Mouse (Mus musculus): ENCODE results near the gene Chchd2. TPM values are rescaled to one million over a fixed set of nuclear protein-coding genes. Genes with fewer than 3 reads are reported as not detected.

Gene Chchd2
- total and polyA plus RNA-seq, 3 experiments: 78.3 to 586 (median 342) TPM

GRCm38 (mm10) chr5:129847558-129847820 is 39.8 kb downstream of the Chchd2 start:
- Histone ChIP-seq H3K4me3 (ENCODE audit: low read depth, low read length) (peak overlapping the region; percentile 74), H3K4me1 (ENCODE audit: insufficient read depth, low read depth, low read length) (peaks cover 23% of the 10 kb centered on the region), H3K36me3 (replicated peaks) (peaks cover 53% of the 10 kb centered on the region), H3K27me3 (ENCODE audit: insufficient read depth, low read length) (no peaks in the 10 kb centered on the region), H3K9me3 (replicated peaks) (peaks cover 4% of the 10 kb centered on the region)
- TF ChIP-seq TAL1 (conservative IDR thresholded peaks at IDR 0.05; ENCODE audit: low read depth, low read length) (no peak), GATA1 (IDR thresholded peaks at IDR 0.05; ENCODE audit: borderline replicate concordance, low read length) (no peak), POLR2AphosphoS5 (IDR thresholded peaks at IDR 0.05; ENCODE audit: insufficient replicate concordance, low read depth, low read length) (no peak), CTCF (IDR thresholded peaks at IDR 0.05; ENCODE audit: low read depth, low read length) (no peak), GATA2 (IDR thresholded peaks at IDR 0.05; ENCODE audit: borderline replicate concordance, low read depth, low read length) (no peak)
- DNase-seq (ENCODE audit: low spot score) (no peak), ATAC-seq (ENCODE audit: extremely low read depth, insufficient number of reproducible peaks, low FRiP score, poor library complexity, severe bottlenecking) (no peak)

DNA sequence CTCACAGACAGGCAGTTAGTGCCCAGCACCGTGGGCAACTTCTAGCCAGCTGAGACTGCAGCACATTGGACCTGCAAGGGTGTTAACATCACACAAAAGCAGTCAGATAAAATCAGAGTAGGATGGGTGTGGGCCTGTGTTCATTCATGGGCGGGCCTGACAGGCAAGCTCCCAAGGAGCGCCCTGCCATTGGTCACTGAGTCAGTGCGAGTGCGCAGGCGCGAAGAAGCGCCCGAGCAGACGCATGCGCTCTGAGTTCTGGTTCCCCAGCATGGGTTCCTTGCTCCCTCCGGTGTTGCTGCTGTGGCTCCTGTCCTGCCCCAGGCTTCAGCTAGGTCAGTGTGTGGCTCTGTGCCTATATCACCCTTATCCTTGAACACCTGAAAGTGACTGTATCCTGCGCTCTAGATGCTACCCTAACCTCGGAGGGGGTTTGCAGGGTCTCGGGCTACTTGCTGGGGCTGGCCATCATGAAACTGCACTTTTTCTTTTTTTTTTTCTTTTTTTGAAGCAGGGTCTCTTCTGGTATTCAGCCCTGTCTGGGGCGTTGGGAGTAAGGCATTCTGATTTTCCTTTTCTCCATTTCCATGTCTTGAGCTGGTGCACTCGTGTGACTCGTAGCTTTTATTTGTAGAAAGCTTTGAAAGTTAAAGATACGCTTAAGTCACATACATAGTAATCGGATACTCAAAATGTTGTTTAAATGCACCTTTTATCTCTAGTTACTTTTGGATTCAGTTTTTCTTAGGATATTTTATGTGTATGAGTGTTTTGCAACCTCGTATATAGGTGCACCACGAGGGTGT is 40.3 kb downstream of the Chchd2 start, which contains the start of gene Sumf2:
Gene Sumf2 (plus strand): TSS at position 235 of the 806 bp plus-strand sequence.
- TF ChIP-seq GATA2 (IDR thresholded peaks at IDR 0.05; ENCODE audit: borderline replicate concordance, low read depth, low read length) (no peak), POLR2AphosphoS5 (IDR thresholded peaks at IDR 0.05; ENCODE audit: insufficient replicate concordance, low read depth, low read length) (peak; percentile 88)
- Histone ChIP-seq H3K36me3 (replicated peaks) (peaks cover 51% of the 10 kb centered on the region), H3K9me3 (replicated peaks) (peaks cover 4% of the 10 kb centered on the region), H3K4me1 (ENCODE audit: insufficient read depth, low read depth, low read length) (peaks cover 23% of the 10 kb centered on the region), H3K4me3 (ENCODE audit: low read depth, low read length) (peak within 1 kb of the TSS; percentile 74), H3K27me3 (ENCODE audit: insufficient read depth, low read length) (no peaks in the 10 kb centered on the region)
- ATAC-seq (ENCODE audit: extremely low read depth, insufficient number of reproducible peaks, low FRiP score, poor library complexity, severe bottlenecking) (peak; percentile 95), DNase-seq (ENCODE audit: low spot score) (peak; percentile 90)

GRCm38 (mm10) chr5:129844848-129845247 is 42.4 kb downstream of the Chchd2 start:
- Histone ChIP-seq H3K4me3 (ENCODE audit: low read depth, low read length) (no peak overlapping the region), H3K9me3 (replicated peaks) (peaks cover 4% of the 10 kb centered on the region), H3K36me3 (replicated peaks) (peaks cover 34% of the 10 kb centered on the region), H3K27me3 (ENCODE audit: insufficient read depth, low read length) (no peaks in the 10 kb centered on the region), H3K4me1 (ENCODE audit: insufficient read depth, low read depth, low read length) (peaks cover 23% of the 10 kb centered on the region)
- TF ChIP-seq TAL1 (conservative IDR thresholded peaks at IDR 0.05; ENCODE audit: low read depth, low read length) (no peak), GATA1 (IDR thresholded peaks at IDR 0.05; ENCODE audit: borderline replicate concordance, low read length) (no peak), POLR2AphosphoS5 (IDR thresholded peaks at IDR 0.05; ENCODE audit: insufficient replicate concordance, low read depth, low read length) (no peak), CTCF (IDR thresholded peaks at IDR 0.05; ENCODE audit: low read depth, low read length) (no peak), GATA2 (IDR thresholded peaks at IDR 0.05; ENCODE audit: borderline replicate concordance, low read depth, low read length) (no peak)
- no peak for DNase-seq (ENCODE audit: low spot score)
- ATAC-seq (ENCODE audit: extremely low read depth, insufficient number of reproducible peaks, low FRiP score, poor library complexity, severe bottlenecking): no peak

Other genes starting within 250 kb of the Chchd2 start
- gene Zfp11, start 217.4 kb downstream of the Chchd2 start, total RNA-seq (2014; fragmentation: Nextera tagmentation): 3.1 and 3.7 TPM in 2 replicates
- gene Zfp11, start 217.4 kb downstream of the Chchd2 start, total RNA-seq (2017): 1.4 TPM in 2 replicates
- gene Zfp11, start 217.4 kb downstream of the Chchd2 start, polyA plus RNA-seq (2012): 0.03 and 0.10 TPM in 2 replicates
- not detected in 2 replicates for gene Sept14, start 179.0 kb downstream of the Chchd2 start, total RNA-seq (2014; fragmentation: Nextera tagmentation)
- not detected in 2 replicates for gene Sept14, start 179.0 kb downstream of the Chchd2 start, total RNA-seq (2017)
- gene Sept14, start 179.0 kb downstream of the Chchd2 start, polyA plus RNA-seq (2012): not detected in 2 replicates
- 138 and 144 TPM in 2 replicates for gene Mrps17, start 172.0 kb downstream of the Chchd2 start, total RNA-seq (2014; fragmentation: Nextera tagmentation)
- 146 and 158 TPM in 2 replicates for gene Mrps17, start 172.0 kb downstream of the Chchd2 start, total RNA-seq (2017)
- 17.0 and 42.2 TPM in 2 replicates for gene Mrps17, start 172.0 kb downstream of the Chchd2 start, polyA plus RNA-seq (2012)
- 76.7 and 101 TPM in 2 replicates for gene Nipsnap2, start 162.4 kb downstream of the Chchd2 start, total RNA-seq (2014; fragmentation: Nextera tagmentation)
- 59.9 TPM in 2 replicates for gene Nipsnap2, start 162.4 kb downstream of the Chchd2 start, total RNA-seq (2017)
- 41.5 and 56.0 TPM in 2 replicates for gene Nipsnap2, start 162.4 kb downstream of the Chchd2 start, polyA plus RNA-seq (2012)
- gene Psph, start 100.0 kb downstream of the Chchd2 start, total RNA-seq (2014; fragmentation: Nextera tagmentation): 21.0 and 25.1 TPM in 2 replicates
- 17.9 and 22.2 TPM in 2 replicates for gene Psph, start 100.0 kb downstream of the Chchd2 start, total RNA-seq (2017)
- gene Psph, start 100.0 kb downstream of the Chchd2 start, polyA plus RNA-seq (2012): 14.5 and 47.5 TPM in 2 replicates
- 9.6 and 12.7 TPM in 2 replicates for gene Sumf2, start 40.5 kb downstream of the Chchd2 start, total RNA-seq (2014; fragmentation: Nextera tagmentation)
- gene Sumf2, start 40.5 kb downstream of the Chchd2 start, total RNA-seq (2017): 15.7 and 20.9 TPM in 2 replicates
- gene Sumf2, start 40.5 kb downstream of the Chchd2 start, polyA plus RNA-seq (2012): 23.5 and 25.0 TPM in 2 replicates
- gene Zbed5, start 8.3 kb upstream of the Chchd2 start, total RNA-seq (2014; fragmentation: Nextera tagmentation): 5.2 and 6.9 TPM in 2 replicates
- 0.99 and 1.4 TPM in 2 replicates for gene Zbed5, start 8.3 kb upstream of the Chchd2 start, total RNA-seq (2017)
- gene Zbed5, start 8.3 kb upstream of the Chchd2 start, polyA plus RNA-seq (2012): 0.67 and 1.3 TPM in 2 replicates
- gene Phkg1, start 11.1 kb upstream of the Chchd2 start, total RNA-seq (2014; fragmentation: Nextera tagmentation): not detected in 2 replicates
- 0.33 and 0.46 TPM in 2 replicates for gene Phkg1, start 11.1 kb upstream of the Chchd2 start, total RNA-seq (2017)
- gene Phkg1, start 11.1 kb upstream of the Chchd2 start, polyA plus RNA-seq (2012): 0.03 TPM in 1 of 2 replicates, not detected in the other
- 4.0 and 11.2 TPM in 2 replicates for gene Nupr1l, start 21.1 kb upstream of the Chchd2 start, total RNA-seq (2014; fragmentation: Nextera tagmentation)
- gene Nupr1l, start 21.1 kb upstream of the Chchd2 start, total RNA-seq (2017): 4.0 and 8.7 TPM in 2 replicates
- gene Nupr1l, start 21.1 kb upstream of the Chchd2 start, polyA plus RNA-seq (2012): 1.2 TPM in 2 replicates
- 122 and 152 TPM in 2 replicates for gene Vkorc1l1, start 54.5 kb upstream of the Chchd2 start, total RNA-seq (2014; fragmentation: Nextera tagmentation)
- 76.7 and 90.2 TPM in 2 replicates for gene Vkorc1l1, start 54.5 kb upstream of the Chchd2 start, total RNA-seq (2017)
- gene Vkorc1l1, start 54.5 kb upstream of the Chchd2 start, polyA plus RNA-seq (2012): 21.6 and 24.1 TPM in 2 replicates
- gene Gusb, start 115.6 kb upstream of the Chchd2 start, total RNA-seq (2014; fragmentation: Nextera tagmentation): 53.6 and 54.1 TPM in 2 replicates
- gene Gusb, start 115.6 kb upstream of the Chchd2 start, total RNA-seq (2017): 68.0 and 74.6 TPM in 2 replicates
- 19.5 and 21.9 TPM in 2 replicates for gene Gusb, start 115.6 kb upstream of the Chchd2 start, polyA plus RNA-seq (2012)
- 32.8 and 48.6 TPM in 2 replicates for gene Asl, start 141.8 kb upstream of the Chchd2 start, total RNA-seq (2014; fragmentation: Nextera tagmentation)
- gene Asl, start 141.8 kb upstream of the Chchd2 start, total RNA-seq (2017): 29.4 and 34.2 TPM in 2 replicates
- 22.6 and 23.9 TPM in 2 replicates for gene Asl, start 141.8 kb upstream of the Chchd2 start, polyA plus RNA-seq (2012)
- gene Crcp, start 141.8 kb upstream of the Chchd2 start, total RNA-seq (2014; fragmentation: Nextera tagmentation): 86.2 and 94.0 TPM in 2 replicates
- 45.0 and 46.7 TPM in 2 replicates for gene Crcp, start 141.8 kb upstream of the Chchd2 start, total RNA-seq (2017)
- gene Crcp, start 141.8 kb upstream of the Chchd2 start, polyA plus RNA-seq (2012): 10.2 and 12.4 TPM in 2 replicates
- not detected in 2 replicates for gene Tpst1, start 185.9 kb upstream of the Chchd2 start, total RNA-seq (2014; fragmentation: Nextera tagmentation)
- 0.22 and 0.58 TPM in 2 replicates for gene Tpst1, start 185.9 kb upstream of the Chchd2 start, total RNA-seq (2017)
- gene Tpst1, start 185.9 kb upstream of the Chchd2 start, polyA plus RNA-seq (2012): not detected in 2 replicates

Measured in G1E (cell line).